Mouse (Mus musculus) limb, embryonic 11.5 days (tissue): ENCODE measurements around the gene Gm11146. TPM values are rescaled to one million over a fixed set of nuclear protein-coding genes. Genes with fewer than 3 reads are reported as not detected.

Experiments
- ATAC-seq: fragments of 200-750 bp; cut with Nextera tagmentation; 2 replicates; pipeline ENCODE4 v1.8.0; 2017; ENCODE audit warnings: low read depth; ENCODE audit not compliant: insufficient number of reproducible peaks, low FRiP score, low TSS enrichment
- DNase-seq: peaks from one replicate; pipeline ENCODE4 v3.0.0-alpha.2; 2015; ENCODE audit warnings: low spot score
- H3K27ac ChIP-seq: fragments of 300-500 bp; sonication (generic); replicated peaks from 2 replicates; pipeline ENCODE4 v1.5.1; 2014; ENCODE audit warnings: low read depth, mild to moderate bottlenecking, low read length
- H3K27me3 ChIP-seq: fragments of 300-500 bp; sonication (generic); 2 replicates; pipeline ENCODE4 v1.6.1; 2014; ENCODE audit warnings: mild to moderate bottlenecking, low read length, mixed read lengths; ENCODE audit not compliant: control insufficient read depth, insufficient read depth
- H3K36me3 ChIP-seq: fragments of 300-500 bp; sonication (generic); 2 replicates; pipeline ENCODE4 v1.6.1; 2014; ENCODE audit warnings: mild to moderate bottlenecking, low read length, moderate library complexity, mixed read lengths; ENCODE audit not compliant: control insufficient read depth, insufficient read depth
- H3K4me1 ChIP-seq: fragments of 300-500 bp; sonication (generic); 2 replicates; pipeline ENCODE4 v1.6.1; 2014; ENCODE audit warnings: low read length, mixed read lengths; ENCODE audit not compliant: control insufficient read depth, insufficient read depth
- H3K4me2 ChIP-seq: fragments of 300-500 bp; sonication (generic); 2 replicates; pipeline ENCODE4 v1.6.1; 2014; ENCODE audit warnings: low read depth, mild to moderate bottlenecking, moderate library complexity; ENCODE audit not compliant: severe bottlenecking
- H3K4me3 ChIP-seq: fragments of 300-500 bp; sonication (generic); 2 replicates; pipeline ENCODE4 v1.5.1; 2014; ENCODE audit warnings: low read depth, low read length
- H3K9ac ChIP-seq: fragments of 300-500 bp; sonication (generic); 2 replicates; pipeline ENCODE4 v1.6.1; 2014; ENCODE audit warnings: mild to moderate bottlenecking, low read length
- H3K9me3 ChIP-seq: fragments of 300-500 bp; sonication (generic); 2 replicates; pipeline ENCODE4 v1.6.1; 2016; ENCODE audit warnings: low read length; ENCODE audit not compliant: control insufficient read depth
- WGBS: fragments of 180-500 bp; shearing (Covaris S2); extraction: QIAGEN DNeasy Blood & Tissue Kit; methylation state at CpG from one replicate; pipeline ENCODE4 v1.1.7; 2014; 5-methylcytosine and 5-hydroxymethylcytosine counted together
- polyA plus RNA-seq: library from polyadenylated mRNA; unstranded; fragments of >200 nt; fragmentation: Nextera tagmentation; extraction: Ambion mirVana; gene quantifications from 2 replicates; pipeline ENCODE4 v1.2.1, GENCODE M21; 2014

Gene Gm11146
- polyA plus RNA-seq, 1 experiment from 2014 or later, result not detected

- Histone ChIP-seq H3K36me3 (0 out of 2 replicates have a peak, but pooled peaks cover 2% of the 10 kb centered on the region), H3K27ac (no peak overlapping the region), H3K4me1 (no peaks in the 10 kb centered on the region), H3K4me2 (no peak overlapping the region), H3K4me3 (no peak overlapping the region), H3K27me3 (no peaks in the 10 kb centered on the region), H3K9me3 (no peaks in the 10 kb centered on the region), H3K9ac (no peak overlapping the region)
- no peak for ATAC-seq
- WGBS, result 73% methylated on average over 12 of the region's 12 CpGs
- no peak for DNase-seq
These were observed 8.0 kb downstream of the Gm11146 start for GRCm38 (mm10) chr16:77593828-77594421.

- 81% methylated on average over 3 of the region's 3 CpGs for WGBS
- ATAC-seq (no peak), DNase-seq (no peak)
- Histone ChIP-seq H3K9ac (no peak overlapping the region), H3K9me3 (no peaks in the 10 kb centered on the region), H3K4me2 (no peak overlapping the region), H3K27me3 (no peaks in the 10 kb centered on the region), H3K4me3 (no peak overlapping the region), H3K4me1 (no peaks in the 10 kb centered on the region), H3K36me3 (no peaks in the 10 kb centered on the region), H3K27ac (no peak overlapping the region)
These were observed 8.9 kb downstream of the Gm11146 start for GRCm38 (mm10) chr16:77592986-77593385.

- DNase-seq (no peak), ATAC-seq (no peak)
- Histone ChIP-seq H3K9ac (no peak overlapping the region), H3K4me3 (no peak overlapping the region), H3K27me3 (no peaks in the 10 kb centered on the region), H3K4me2 (no peak overlapping the region), H3K27ac (no peak overlapping the region), H3K9me3 (no peaks in the 10 kb centered on the region), H3K36me3 (no peaks in the 10 kb centered on the region), H3K4me1 (no peaks in the 10 kb centered on the region)
- WGBS, result 77% methylated on average over 5 of the region's 5 CpGs
These were observed 28.9 kb downstream of the Gm11146 start for GRCm38 (mm10) chr16:77573036-77573435.

GRCm38 (mm10) chr16:77569457-77569856 is 32.4 kb downstream of the Gm11146 start:
- H3K4me1 ChIP-seq, result no peaks in the 10 kb centered on the region
- DNase-seq (no peak), ATAC-seq (no peak)
- no peaks in the 10 kb centered on the region for H3K36me3 ChIP-seq
- no peaks in the 10 kb centered on the region for H3K9me3 ChIP-seq
- 92% methylated on average over 8 of the region's 8 CpGs for WGBS
- no peaks in the 10 kb centered on the region for H3K27me3 ChIP-seq
- H3K4me3 ChIP-seq, result no peak overlapping the region
- no peak overlapping the region for H3K27ac ChIP-seq
- no peak overlapping the region for H3K9ac ChIP-seq
- H3K4me2 ChIP-seq, result no peak overlapping the region

GRCm38 (mm10) chr16:77568384-77568783 is 33.5 kb downstream of the Gm11146 start:
- H3K27ac ChIP-seq, result no peak overlapping the region
- no peak overlapping the region for H3K9ac ChIP-seq
- H3K36me3 ChIP-seq, result no peaks in the 10 kb centered on the region
- no peak for DNase-seq
- no peak for ATAC-seq
- H3K9me3 ChIP-seq, result no peaks in the 10 kb centered on the region
- 79% methylated on average over 3 of the region's 3 CpGs for WGBS
- no peak overlapping the region for H3K4me3 ChIP-seq
- H3K27me3 ChIP-seq, result no peaks in the 10 kb centered on the region
- H3K4me2 ChIP-seq, result no peak overlapping the region
- H3K4me1 ChIP-seq, result no peaks in the 10 kb centered on the region

- H3K27ac ChIP-seq, result no peak overlapping the region
- H3K4me2 ChIP-seq, result no peak overlapping the region
- H3K4me1 ChIP-seq, result no peaks in the 10 kb centered on the region
- ATAC-seq (no peak), DNase-seq (no peak)
- no peaks in the 10 kb centered on the region for H3K36me3 ChIP-seq
- no peaks in the 10 kb centered on the region for H3K27me3 ChIP-seq
- H3K9me3 ChIP-seq, result no peaks in the 10 kb centered on the region
- H3K9ac ChIP-seq, result no peak overlapping the region
- no peak overlapping the region for H3K4me3 ChIP-seq
- 66% methylated on average over 3 of the region's 3 CpGs for WGBS
These were observed 39.0 kb downstream of the Gm11146 start for GRCm38 (mm10) chr16:77562852-77563251.

GRCm38 (mm10) chr16:77556446-77557105 is 45.3 kb downstream of the Gm11146 start:
- 86% methylated on average over 10 of the region's 10 CpGs for whole genome bisulfite sequencing
- Histone ChIP-seq H3K4me2 (no peak overlapping the region), H3K27ac (no peak overlapping the region), H3K36me3 (no peaks in the 10 kb centered on the region), H3K4me1 (no peaks in the 10 kb centered on the region), H3K9ac (no peak overlapping the region), H3K4me3 (no peak overlapping the region), H3K9me3 (no peaks in the 10 kb centered on the region), H3K27me3 (no peaks in the 10 kb centered on the region)
- DNase-seq (no peak), ATAC-seq (no peak)

GRCm38 (mm10) chr16:77551051-77551450 is 50.8 kb downstream of the Gm11146 start:
- DNase-seq (no peak), ATAC-seq (no peak)
- Histone ChIP-seq H3K9ac (no peak overlapping the region), H3K4me2 (no peak overlapping the region), H3K9me3 (no peaks in the 10 kb centered on the region), H3K36me3 (no peaks in the 10 kb centered on the region), H3K4me3 (no peak overlapping the region), H3K27me3 (no peaks in the 10 kb centered on the region), H3K27ac (no peak overlapping the region), H3K4me1 (no peaks in the 10 kb centered on the region)
- WGBS, result 78% methylated on average over 3 of the region's 3 CpGs
